Mouse (Mus musculus) small intestine, adult 2 months (tissue): Measurements from ENCODE around the gene Pds5b.

Experiments
- CTCF ChIP-seq: fragments of 200-500 bp; IDR thresholded peaks from 2 replicates; pipeline ENCODE4 v1.5.1; 2012; ENCODE audit warnings: low read depth, mild to moderate bottlenecking, control low read depth, inconsistent platforms, low read length, moderate library complexity, mixed read lengths; ENCODE audit not compliant: insufficient replicate concordance, insufficient read length; ENCODE audit errors: extremely low read depth
- POLR2A ChIP-seq: fragments of 200-500 bp; IDR thresholded peaks from 2 replicates; pipeline ENCODE4 v1.6.1; 2012; ENCODE audit warnings: low read depth, mild to moderate bottlenecking, control low read depth, inconsistent platforms, low read length, moderate library complexity

- TF ChIP-seq POLR2A: no peak
- TF ChIP-seq CTCF: no peak
These were observed 44.3 kb upstream of the Pds5b start for GRCm38 (mm10) chr5:150629272-150629671.
